Mouse (Mus musculus) heart, postnatal 0 days (tissue): Measurements from ENCODE around the gene Srsf1. TPM values are rescaled to one million over a fixed set of nuclear protein-coding genes. Genes with fewer than 3 reads are reported as not detected.

Source experiments
- ATAC-seq: fragments of 200-750 bp; cut with Nextera tagmentation; 2 replicates; pipeline ENCODE4 v1.8.0; 2017; ENCODE audit warnings: low read depth, moderate number of reproducible peaks, moderate library complexity; ENCODE audit not compliant: insufficient read depth
- DNase-seq: peaks from one replicate; pipeline ENCODE4 v3.0.0-alpha.2; 2016; ENCODE audit warnings: low spot score
- H3K27ac ChIP-seq: fragments of 300-500 bp; sonication (generic); 2 replicates; pipeline ENCODE4 v1.5.1; 2014; ENCODE audit warnings: low read depth, mild to moderate bottlenecking
- H3K27me3 ChIP-seq: fragments of 300-500 bp; sonication (generic); 2 replicates; pipeline ENCODE4 v1.6.1; 2014; ENCODE audit warnings: low read length, mixed read lengths; ENCODE audit not compliant: control insufficient read depth, insufficient read depth
- H3K36me3 ChIP-seq: fragments of 300-500 bp; sonication (generic); replicated peaks from 2 replicates; pipeline ENCODE4 v1.6.1; 2014; ENCODE audit warnings: low read length, mixed read lengths; ENCODE audit not compliant: control insufficient read depth, insufficient read depth
- H3K4me1 ChIP-seq: fragments of 300-500 bp; sonication (generic); 2 replicates; pipeline ENCODE4 v1.6.1; 2014; ENCODE audit warnings: antibody characterized with exemption; ENCODE audit not compliant: control insufficient read depth, insufficient read depth
- H3K4me2 ChIP-seq: fragments of 300-500 bp; sonication (generic); 2 replicates; pipeline ENCODE4 v1.6.1; 2014; ENCODE audit warnings: low read depth, mild to moderate bottlenecking, low read length, moderate library complexity
- H3K4me3 ChIP-seq: fragments of 300-500 bp; sonication (generic); 2 replicates; pipeline ENCODE4 v1.5.1; 2014; ENCODE audit warnings: low read depth, low read length
- H3K9ac ChIP-seq: fragments of 300-500 bp; sonication (generic); replicated peaks from 2 replicates; pipeline ENCODE4 v1.6.1; 2014; ENCODE audit warnings: low read depth, low read length, mixed read lengths
- H3K9me3 ChIP-seq: fragments of 300-500 bp; sonication (generic); replicated peaks from 2 replicates; pipeline ENCODE4 v1.6.1; 2016; ENCODE audit warnings: low read length; ENCODE audit not compliant: control insufficient read depth
- CTCF ChIP-seq: IDR thresholded peaks from 2 replicates; pipeline ENCODE4 v1.5.1; 2016; ENCODE audit warnings: antibody characterized with exemption, control low read depth, low read depth
- EP300 ChIP-seq: IDR thresholded peaks from 2 replicates; pipeline ENCODE4 v1.6.1; 2016; ENCODE audit warnings: antibody characterized with exemption, low read depth
- WGBS: fragments of 180-500 bp; shearing (Covaris S2); extraction: QIAGEN DNeasy Blood & Tissue Kit; methylation state at CpG from one replicate; pipeline ENCODE4 v1.1.7; 2014; 5-methylcytosine and 5-hydroxymethylcytosine counted together
- polyA plus RNA-seq: library from polyadenylated mRNA; unstranded; fragments of >200 nt; fragmentation: Nextera tagmentation; extraction: Ambion mirVana; gene quantifications from 2 replicates; pipeline ENCODE4 v1.2.1, GENCODE M21; 2015
- total RNA-seq: library from RNA; depleted of rRNA; stranded (reverse); fragments of >200 nt; gene quantifications from 2 replicates; pipeline ENCODE4 v1.2.3, GENCODE M21; 2014; ENCODE audit warnings: low replicate concordance

The Srsf1 gene
- total and polyA plus RNA-seq, 2 experiments from 2014 or later = 83.5 to 195 TPM

- DNase-seq = peak; percentile 11
- peak overlapping the region; percentile 82 for H3K4me2 ChIP-seq
- ATAC-seq = no peak
- peak overlapping the region; percentile 91 for H3K9ac ChIP-seq
- no peaks in the 10 kb centered on the region for H3K9me3 ChIP-seq
- 12% methylated on average over 26 of the region's 26 CpGs for WGBS
- peaks cover 22% of the 10 kb centered on the region for H3K4me1 ChIP-seq
- peaks cover 23% of the 10 kb centered on the region for H3K36me3 ChIP-seq
- no peak overlapping the region for H3K27ac ChIP-seq
- no peaks in the 10 kb centered on the region for H3K27me3 ChIP-seq
- TF ChIP-seq EP300 (no peak), CTCF (no peak)
- peak overlapping the region; percentile 72 for H3K4me3 ChIP-seq
These were observed 1.9 kb downstream of the Srsf1 start for GRCm38 (mm10) chr11:88048961-88049670.

GRCm38 (mm10) chr11:88049732-88050131 lies 2.6 kb downstream of the Srsf1 start:
- Histone ChIP-seq H3K27ac (no peak overlapping the region), H3K9ac (no peak overlapping the region), H3K4me1 (peaks cover 22% of the 10 kb centered on the region), H3K9me3 (no peaks in the 10 kb centered on the region), H3K36me3 (peaks cover 23% of the 10 kb centered on the region), H3K4me2 (peak overlapping the region; percentile 82), H3K27me3 (no peaks in the 10 kb centered on the region), H3K4me3 (peak overlapping the region; percentile 72)
- no peak for DNase-seq
- TF ChIP-seq EP300 = no peak
- TF ChIP-seq CTCF = no peak
- no peak for ATAC-seq

- H3K9me3 ChIP-seq = no peaks in the 10 kb centered on the region
- no peak overlapping the region for H3K27ac ChIP-seq
- no peaks in the 10 kb centered on the region for H3K27me3 ChIP-seq
- peaks cover 23% of the 10 kb centered on the region for H3K36me3 ChIP-seq
- no peak overlapping the region for H3K4me3 ChIP-seq
- TF ChIP-seq CTCF (no peak), EP300 (no peak)
- H3K4me2 ChIP-seq = no peak overlapping the region
- H3K9ac ChIP-seq = no peak overlapping the region
- WGBS = 84% methylated on average over 4 of the region's 4 CpGs
- peaks cover 17% of the 10 kb centered on the region for H3K4me1 ChIP-seq
- DNase-seq = no peak
- no peak for ATAC-seq
These were observed 5.5 kb downstream of the Srsf1 start for GRCm38 (mm10) chr11:88052638-88053037.

GRCm38 (mm10) chr11:88053821-88054220 lies 6.6 kb downstream of the Srsf1 start:
- TF ChIP-seq CTCF (no peak), EP300 (no peak)
- Histone ChIP-seq H3K4me2 (no peak overlapping the region), H3K9ac (no peak overlapping the region), H3K27me3 (no peaks in the 10 kb centered on the region), H3K9me3 (no peaks in the 10 kb centered on the region), H3K27ac (no peak overlapping the region), H3K4me1 (peaks cover 16% of the 10 kb centered on the region), H3K4me3 (no peak overlapping the region), H3K36me3 (peaks cover 23% of the 10 kb centered on the region)
- ATAC-seq = no peak
- 62% methylated on average over 3 of the region's 3 CpGs for WGBS
- no peak for DNase-seq

GRCm38 (mm10) chr11:88054589-88054988 lies 7.4 kb downstream of the Srsf1 start:
- Histone ChIP-seq H3K9me3 (no peaks in the 10 kb centered on the region), H3K9ac (no peak overlapping the region), H3K36me3 (peaks cover 17% of the 10 kb centered on the region), H3K27ac (no peak overlapping the region), H3K4me2 (no peak overlapping the region), H3K4me3 (no peak overlapping the region), H3K4me1 (peaks cover 9% of the 10 kb centered on the region; the same call in 1 of the 2 replicates), H3K27me3 (no peaks in the 10 kb centered on the region)
- DNase-seq (peak; percentile 39), ATAC-seq (no peak)
- WGBS = 77% methylated on average over 1 of the region's 1 CpGs
- TF ChIP-seq EP300 (no peak), CTCF (peak; percentile 65)

GRCm38 (mm10) chr11:88055777-88056176 lies 8.6 kb downstream of the Srsf1 start:
- 85% methylated on average over 2 of the region's 2 CpGs for WGBS
- H3K4me2 ChIP-seq = no peak overlapping the region
- peaks cover 3% of the 10 kb centered on the region; the same call in 1 of the 2 replicates for H3K4me1 ChIP-seq
- no peak for DNase-seq
- peaks cover 13% of the 10 kb centered on the region for H3K36me3 ChIP-seq
- H3K9me3 ChIP-seq = no peaks in the 10 kb centered on the region
- H3K9ac ChIP-seq = no peak overlapping the region
- TF ChIP-seq CTCF (no peak), EP300 (no peak)
- no peaks in the 10 kb centered on the region for H3K27me3 ChIP-seq
- ATAC-seq = no peak
- no peak overlapping the region for H3K27ac ChIP-seq
- no peak overlapping the region for H3K4me3 ChIP-seq
